Mouse (Mus musculus) neural tube, embryonic 14.5 days (tissue): ENCODE measurements around the gene Arfgap1. TPM values are rescaled to one million over a fixed set of nuclear protein-coding genes. Genes with fewer than 3 reads are reported as not detected.

Experiments
- ATAC-seq: fragments of 200-750 bp; cut with Nextera tagmentation; 2 replicates; pipeline ENCODE4 v1.8.0; 2017; ENCODE audit warnings: low read depth, mild to moderate bottlenecking, moderate TSS enrichment, moderate library complexity
- H3K27ac ChIP-seq: fragments of 300-500 bp; sonication (generic); 2 replicates; pipeline ENCODE4 v1.5.1; 2014; ENCODE audit warnings: low read depth, mild to moderate bottlenecking, control low read depth, low read length, moderate library complexity, mixed read lengths
- H3K27me3 ChIP-seq: fragments of 300-500 bp; sonication (generic); 2 replicates; pipeline ENCODE4 v1.6.1; 2014; ENCODE audit warnings: low read length; ENCODE audit not compliant: control insufficient read depth, insufficient read depth
- H3K36me3 ChIP-seq: fragments of 300-500 bp; sonication (generic); 2 replicates; pipeline ENCODE4 v1.6.1; 2014; ENCODE audit warnings: low read length, mixed read lengths; ENCODE audit not compliant: control insufficient read depth, insufficient read depth
- H3K4me1 ChIP-seq: fragments of 300-500 bp; sonication (generic); 2 replicates; pipeline ENCODE4 v1.6.1; 2014; ENCODE audit warnings: low read length; ENCODE audit not compliant: control insufficient read depth, insufficient read depth
- H3K4me2 ChIP-seq: fragments of 300-500 bp; sonication (generic); 2 replicates; pipeline ENCODE4 v1.6.1; 2014; ENCODE audit warnings: mild to moderate bottlenecking, low read depth, low read length, control low read depth
- H3K4me3 ChIP-seq: fragments of 300-500 bp; sonication (generic); 2 replicates; pipeline ENCODE4 v1.5.1; 2014; ENCODE audit warnings: low read depth, low read length, control low read depth, mixed read lengths
- H3K9ac ChIP-seq: fragments of 300-500 bp; sonication (generic); replicated peaks from 2 replicates; pipeline ENCODE4 v1.6.1; 2014; ENCODE audit warnings: low read depth, mild to moderate bottlenecking, control low read depth, low read length, mixed read lengths
- H3K9me3 ChIP-seq: fragments of 300-500 bp; sonication (generic); 2 replicates; pipeline ENCODE4 v1.6.1; 2016; ENCODE audit warnings: low read length; ENCODE audit not compliant: control insufficient read depth
- WGBS: fragments of 180-500 bp; shearing (Covaris S2); extraction: QIAGEN DNeasy Blood & Tissue Kit; methylation state at CpG from one replicate; pipeline ENCODE4 v1.1.7; 2014; 5-methylcytosine and 5-hydroxymethylcytosine counted together
- polyA plus RNA-seq: library from polyadenylated mRNA; unstranded; fragments of >200 nt; fragmentation: Nextera tagmentation; extraction: Ambion mirVana; gene quantifications from 2 replicates; pipeline ENCODE4 v1.2.1, GENCODE M21; 2014

The Arfgap1 gene
- polyA plus RNA-seq, 1 experiment from 2014 or later, result 95.2 TPM

GRCm38 (mm10) chr2:180988948-180989347 lies 21.9 kb downstream of the Arfgap1 start:
- no peak overlapping the region for H3K4me3 ChIP-seq
- 82% methylated on average over 1 of the region's 1 CpGs for WGBS
- no peak overlapping the region for H3K27ac ChIP-seq
- no peaks in the 10 kb centered on the region for H3K27me3 ChIP-seq
- H3K9ac ChIP-seq, result no peak overlapping the region
- H3K4me1 ChIP-seq, result 0 out of 2 replicates have a peak, but pooled peaks cover 5% of the 10 kb centered on the region
- ATAC-seq, result no peak
- no peak overlapping the region for H3K4me2 ChIP-seq
- no peaks in the 10 kb centered on the region for H3K9me3 ChIP-seq
- H3K36me3 ChIP-seq, result no peaks in the 10 kb centered on the region

DNA sequence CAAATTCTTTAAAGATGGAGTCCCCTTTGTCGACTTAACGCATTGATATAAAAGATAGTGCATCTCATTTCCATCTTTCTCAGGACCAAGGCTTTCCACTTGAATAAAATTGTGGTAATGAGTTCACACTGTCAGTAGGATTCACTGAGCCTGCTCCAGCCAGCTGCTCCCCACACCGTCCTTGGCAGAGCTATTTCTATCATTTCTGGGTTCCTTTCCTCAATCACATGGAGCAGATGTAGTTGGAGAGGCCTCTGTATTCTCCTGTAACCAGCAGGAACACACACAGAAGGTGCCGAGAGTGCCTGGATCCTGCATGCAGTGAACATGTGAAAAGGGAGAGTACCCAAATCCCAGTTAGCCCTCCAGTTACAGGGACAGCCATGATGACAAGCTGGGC lies 23.3 kb downstream of the Arfgap1 start:
- Histone ChIP-seq H3K9me3 (no peaks in the 10 kb centered on the region), H3K4me1 (0 out of 2 replicates have a peak, but pooled peaks cover 5% of the 10 kb centered on the region), H3K4me2 (no peak overlapping the region), H3K4me3 (no peak overlapping the region), H3K36me3 (no peaks in the 10 kb centered on the region), H3K27me3 (no peaks in the 10 kb centered on the region), H3K9ac (no peak overlapping the region), H3K27ac (no peak overlapping the region)
- no peak for ATAC-seq
- WGBS, result 55% methylated on average over 4 of the region's 4 CpGs

- H3K4me3 ChIP-seq, result no peak overlapping the region
- ATAC-seq, result no peak
- H3K27me3 ChIP-seq, result no peaks in the 10 kb centered on the region
- no peaks in the 10 kb centered on the region for H3K9me3 ChIP-seq
- no peak overlapping the region for H3K4me2 ChIP-seq
- H3K36me3 ChIP-seq, result no peaks in the 10 kb centered on the region
- H3K4me1 ChIP-seq, result no peaks in the 10 kb centered on the region
- no peak overlapping the region for H3K27ac ChIP-seq
- H3K9ac ChIP-seq, result no peak overlapping the region
- 65% methylated on average over 2 of the region's 2 CpGs for whole genome bisulfite sequencing
Measured at GRCm38 (mm10) chr2:180994360-180994759, 27.3 kb downstream of the Arfgap1 start.

- Histone ChIP-seq H3K27me3 (no peaks in the 10 kb centered on the region), H3K4me1 (no peaks in the 10 kb centered on the region), H3K4me3 (no peak overlapping the region), H3K9me3 (no peaks in the 10 kb centered on the region), H3K27ac (no peak overlapping the region), H3K9ac (no peak overlapping the region), H3K4me2 (no peak overlapping the region), H3K36me3 (no peaks in the 10 kb centered on the region)
- 75% methylated on average over 4 of the region's 4 CpGs for WGBS
- no peak for ATAC-seq
Measured at GRCm38 (mm10) chr2:180995457-180995856, 28.4 kb downstream of the Arfgap1 start.

DNA sequence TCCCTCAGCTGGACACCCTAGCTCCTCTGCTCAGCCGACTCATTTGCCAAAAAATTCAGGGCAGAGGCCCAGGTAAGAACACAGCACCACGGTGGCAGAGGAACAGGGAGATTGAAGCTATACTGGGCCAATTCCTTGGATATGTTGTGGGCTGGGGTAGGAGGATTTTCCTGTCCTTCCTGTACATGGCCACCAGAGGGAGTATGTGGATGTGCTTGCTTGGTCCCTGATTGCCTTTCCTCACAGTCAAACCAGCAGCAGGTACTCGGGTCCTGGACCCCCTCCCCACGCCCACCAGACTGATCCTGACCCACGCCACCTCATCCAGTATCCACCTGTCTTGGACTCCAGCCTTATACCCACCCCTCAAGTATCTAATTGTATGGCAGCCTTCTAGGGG lies 29.4 kb downstream of the Arfgap1 start:
- ATAC-seq, result peak; percentile 55
- Histone ChIP-seq H3K36me3 (no peaks in the 10 kb centered on the region), H3K4me3 (no peak overlapping the region), H3K4me1 (no peaks in the 10 kb centered on the region), H3K27me3 (no peaks in the 10 kb centered on the region), H3K9me3 (no peaks in the 10 kb centered on the region), H3K4me2 (no peak overlapping the region), H3K27ac (no peak overlapping the region), H3K9ac (no peak overlapping the region; the same call in 1 of the 2 replicates)
- WGBS, result 18% methylated on average over 5 of the region's 5 CpGs

DNA sequence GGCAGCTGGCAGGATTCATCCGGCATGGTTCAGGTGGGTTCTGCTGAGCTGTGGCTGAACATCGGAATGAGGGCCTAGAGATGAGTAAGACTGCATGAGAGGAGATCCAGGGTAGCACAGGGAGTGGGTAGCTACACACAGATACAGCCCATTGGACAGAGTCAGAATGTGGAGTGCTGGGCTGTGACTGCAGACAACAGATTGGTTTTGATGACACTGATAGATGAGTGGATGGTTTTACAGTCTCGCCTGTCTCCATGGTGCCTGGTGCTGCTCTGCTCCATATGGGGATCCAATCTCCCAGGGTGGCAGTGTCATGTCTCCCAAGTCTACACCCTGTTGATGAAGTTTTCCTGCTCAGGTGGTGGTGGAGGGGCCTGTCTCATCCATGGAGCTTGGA lies 29.9 kb downstream of the Arfgap1 start:
- Histone ChIP-seq H3K27ac (no peak overlapping the region), H3K4me1 (no peaks in the 10 kb centered on the region), H3K9ac (no peak overlapping the region; the same call in 1 of the 2 replicates), H3K9me3 (no peaks in the 10 kb centered on the region), H3K27me3 (no peaks in the 10 kb centered on the region), H3K4me2 (no peak overlapping the region), H3K4me3 (no peak overlapping the region), H3K36me3 (no peaks in the 10 kb centered on the region)
- 55% methylated on average over 3 of the region's 3 CpGs for WGBS
- ATAC-seq, result no peak

GRCm38 (mm10) chr2:181007054-181007453 lies 40.0 kb downstream of the Arfgap1 start:
- ATAC-seq, result no peak
- H3K27ac ChIP-seq, result no peak overlapping the region
- WGBS, result 21% methylated on average over 4 of the region's 4 CpGs
- H3K36me3 ChIP-seq, result no peaks in the 10 kb centered on the region
- H3K27me3 ChIP-seq, result no peaks in the 10 kb centered on the region
- no peak overlapping the region for H3K4me3 ChIP-seq
- no peaks in the 10 kb centered on the region for H3K9me3 ChIP-seq
- H3K4me2 ChIP-seq, result no peak overlapping the region
- H3K4me1 ChIP-seq, result no peaks in the 10 kb centered on the region
- no peak overlapping the region for H3K9ac ChIP-seq

DNA sequence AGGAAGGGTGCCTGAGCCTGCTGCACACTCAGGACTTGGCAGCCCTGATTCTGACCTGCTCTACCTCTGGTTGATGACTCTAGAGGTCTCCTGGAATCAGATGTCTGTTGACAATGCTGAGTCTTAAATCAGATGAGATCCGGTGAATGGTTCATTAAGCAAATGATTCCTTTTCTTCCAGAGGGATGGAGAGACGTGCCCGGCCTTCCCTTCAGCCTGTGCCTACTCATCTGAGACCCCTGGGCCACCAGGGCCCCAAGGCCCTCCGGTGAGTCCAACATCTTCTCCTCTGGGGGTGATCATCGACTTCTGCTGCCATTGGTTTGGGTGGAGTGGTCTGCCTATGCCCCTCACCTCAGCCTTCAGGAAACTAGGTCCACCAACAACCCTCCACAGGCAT lies 41.3 kb downstream of the Arfgap1 start:
- 45% methylated on average over 5 of the region's 5 CpGs for whole genome bisulfite sequencing
- Histone ChIP-seq H3K27me3 (no peaks in the 10 kb centered on the region), H3K9me3 (no peaks in the 10 kb centered on the region), H3K4me3 (no peak overlapping the region), H3K36me3 (no peaks in the 10 kb centered on the region), H3K4me2 (no peak overlapping the region), H3K4me1 (no peaks in the 10 kb centered on the region), H3K27ac (no peak overlapping the region), H3K9ac (no peak overlapping the region)
- no peak for ATAC-seq

DNA sequence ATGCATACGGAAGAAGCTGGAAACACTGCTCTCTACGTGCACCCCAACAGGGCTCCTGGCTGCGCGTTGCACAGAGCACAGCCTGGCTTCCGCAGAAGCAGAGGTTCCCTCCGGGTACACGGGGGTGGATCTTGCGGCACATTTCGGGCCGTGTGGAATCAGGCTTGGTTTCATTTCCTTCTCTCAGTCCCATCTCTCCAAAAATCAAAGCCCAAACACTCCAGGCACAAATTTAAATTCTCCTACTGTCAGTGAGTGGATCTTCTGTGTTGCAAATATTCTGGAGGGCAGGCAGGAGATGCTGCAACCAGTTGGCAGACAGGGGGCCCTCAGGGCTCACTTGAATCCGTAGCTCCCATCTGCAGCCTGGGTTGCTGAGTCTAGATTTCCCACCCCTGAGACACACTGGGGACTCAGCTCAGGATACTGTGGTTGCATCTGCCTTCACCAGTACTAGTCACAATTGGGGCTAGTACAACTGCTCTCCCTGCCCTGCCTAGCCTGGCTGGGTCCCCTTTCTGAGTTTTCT lies 64.4 kb downstream of the Arfgap1 start:
- no peaks in the 10 kb centered on the region for H3K27me3 ChIP-seq
- 0 out of 2 replicates have a peak, but pooled peaks cover 3% of the 10 kb centered on the region for H3K4me1 ChIP-seq
- no peaks in the 10 kb centered on the region for H3K36me3 ChIP-seq
- ATAC-seq, result no peak
- WGBS, result 83% methylated on average over 11 of the region's 11 CpGs
- H3K9me3 ChIP-seq, result no peaks in the 10 kb centered on the region
- no peak overlapping the region for H3K27ac ChIP-seq
- no peak overlapping the region for H3K4me2 ChIP-seq
- no peak overlapping the region for H3K9ac ChIP-seq
- H3K4me3 ChIP-seq, result no peak overlapping the region
